Mouse (Mus musculus) lung, embryonic 16.5 days (tissue): ENCODE measurements around the gene Pdcd4. TPM values are rescaled to one million over a fixed set of nuclear protein-coding genes. Genes with fewer than 3 reads are reported as not detected.
A peak's percentile ranks its signal among the peaks of the same experiment; 100 is the strongest.

Experiments used
- ATAC-seq: fragments of 200-750 bp; cut with Nextera tagmentation; 2 replicates; pipeline ENCODE4 v1.8.0; 2017; ENCODE audit warnings: low read depth, mild to moderate bottlenecking, moderate library complexity
- H3K27ac ChIP-seq: fragments of 300-500 bp; sonication (generic); 2 replicates; pipeline ENCODE4 v1.5.1; 2014; ENCODE audit warnings: mild to moderate bottlenecking, control low read depth, low read length
- H3K27me3 ChIP-seq: fragments of 300-500 bp; sonication (generic); 2 replicates; pipeline ENCODE4 v1.6.1; 2014; ENCODE audit warnings: low read depth, low read length, mixed read lengths; ENCODE audit not compliant: control insufficient read depth, insufficient read depth
- H3K36me3 ChIP-seq: fragments of 300-500 bp; sonication (generic); 2 replicates; pipeline ENCODE4 v1.6.1; 2014; ENCODE audit warnings: low read length; ENCODE audit not compliant: control insufficient read depth, insufficient read depth
- H3K4me1 ChIP-seq: fragments of 300-500 bp; sonication (generic); replicated peaks from 2 replicates; pipeline ENCODE4 v1.6.1; 2014; ENCODE audit warnings: low read length, mixed read lengths; ENCODE audit not compliant: control insufficient read depth, insufficient read depth
- H3K4me2 ChIP-seq: fragments of 300-500 bp; sonication (generic); 2 replicates; pipeline ENCODE4 v1.6.1; 2014; ENCODE audit warnings: low read depth, low read length, control low read depth
- H3K4me3 ChIP-seq: fragments of 300-500 bp; sonication (generic); 2 replicates; pipeline ENCODE4 v1.5.1; 2014; ENCODE audit warnings: mild to moderate bottlenecking, low read length, control low read depth
- H3K9ac ChIP-seq: fragments of 300-500 bp; sonication (generic); 2 replicates; pipeline ENCODE4 v1.6.1; 2014; ENCODE audit warnings: low read length, control low read depth
- H3K9me3 ChIP-seq: fragments of 300-500 bp; sonication (generic); 2 replicates; pipeline ENCODE4 v1.6.1; 2016; ENCODE audit warnings: low read length; ENCODE audit not compliant: control insufficient read depth
- WGBS: fragments of 180-500 bp; shearing (Covaris S2); extraction: QIAGEN DNeasy Blood & Tissue Kit; methylation state at CpG from one replicate; pipeline ENCODE4 v1.1.7; 2014; 5-methylcytosine and 5-hydroxymethylcytosine counted together
- polyA plus RNA-seq: library from polyadenylated mRNA; unstranded; fragments of >200 nt; fragmentation: Nextera tagmentation; extraction: Ambion mirVana; gene quantifications from 2 replicates; pipeline ENCODE4 v1.2.1, GENCODE M21; 2015

Pdcd4 gene
- polyA plus RNA-seq, 1 experiment from 2014 or later: 112 TPM

DNA sequence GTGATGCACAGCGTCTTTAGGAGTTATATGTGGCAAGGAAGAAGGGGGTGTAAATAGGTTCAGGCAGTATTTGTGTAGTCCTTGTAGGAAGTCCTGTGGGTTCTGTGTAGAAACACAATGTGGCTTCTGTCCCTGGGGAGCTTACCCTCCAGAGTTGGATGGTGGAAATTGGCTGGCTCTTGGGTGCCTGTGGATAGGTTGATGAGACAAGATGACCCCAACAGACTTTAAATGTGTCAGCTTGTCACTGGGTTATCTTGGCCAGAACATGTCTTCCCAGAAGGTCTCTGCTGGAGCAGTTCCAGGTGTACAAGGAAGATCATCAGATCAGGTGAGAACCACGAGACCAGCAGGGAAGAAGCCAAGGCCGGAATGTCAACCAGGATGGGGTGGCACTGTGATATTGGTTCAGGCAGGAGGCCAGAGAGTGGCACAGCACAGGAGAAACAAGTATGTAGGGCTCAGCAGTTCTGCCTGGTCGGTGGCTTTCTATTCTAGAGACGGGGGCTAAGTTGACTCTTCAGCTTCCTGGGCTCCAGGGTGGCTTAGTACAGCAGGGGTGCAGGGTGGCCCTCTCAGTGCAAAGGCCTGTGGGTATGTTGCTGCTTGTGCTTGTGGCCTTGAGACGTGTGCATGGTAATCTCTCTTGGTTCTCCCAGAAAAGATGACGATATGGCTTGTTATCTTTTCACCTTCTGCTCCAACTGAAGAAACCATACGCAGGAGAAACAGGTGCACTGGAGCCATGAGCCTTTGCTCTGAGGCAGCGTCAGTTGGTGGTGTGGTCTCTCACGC, 5.3 kb upstream of the Pdcd4 start:
- no peaks in the 10 kb centered on the region for H3K27me3 ChIP-seq
- no peak overlapping the region for H3K9ac ChIP-seq
- H3K36me3 ChIP-seq: no peaks in the 10 kb centered on the region
- no peaks in the 10 kb centered on the region for H3K9me3 ChIP-seq
- no peak overlapping the region for H3K27ac ChIP-seq
- peaks cover 5% of the 10 kb centered on the region for H3K4me1 ChIP-seq
- no peak for ATAC-seq
- whole genome bisulfite sequencing: 81% methylated on average over 10 of the region's 10 CpGs
- H3K4me2 ChIP-seq: no peak overlapping the region
- H3K4me3 ChIP-seq: no peak overlapping the region

DNA sequence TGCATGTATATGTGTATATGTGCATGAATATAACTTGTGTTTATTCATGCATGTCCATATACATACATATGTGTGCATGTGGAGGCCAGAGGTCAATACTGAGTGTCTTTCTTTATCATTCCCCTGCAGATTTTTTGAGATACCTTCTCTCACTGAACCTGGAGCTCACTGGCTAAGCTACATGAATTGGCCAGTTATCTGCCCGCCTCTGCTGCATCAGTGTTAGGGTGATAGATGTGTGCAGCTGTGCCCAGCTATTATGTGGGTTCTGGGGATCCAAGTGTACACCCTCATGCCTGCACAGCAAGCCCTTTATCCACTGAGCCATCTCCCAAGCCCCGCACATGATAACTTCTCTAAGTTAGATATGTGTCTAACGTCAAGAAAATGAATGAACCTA, 4.2 kb upstream of the Pdcd4 start:
- no peak for ATAC-seq
- Histone ChIP-seq H3K36me3 (no peaks in the 10 kb centered on the region), H3K9ac (no peak overlapping the region), H3K4me1 (peaks cover 13% of the 10 kb centered on the region), H3K4me2 (no peak overlapping the region), H3K27me3 (no peaks in the 10 kb centered on the region), H3K27ac (no peak overlapping the region), H3K4me3 (no peak overlapping the region), H3K9me3 (no peaks in the 10 kb centered on the region)
- WGBS: 65% methylated on average over 3 of the region's 3 CpGs

GRCm38 (mm10) chr19:53888331-53888730, 3.7 kb upstream of the Pdcd4 start:
- WGBS: 73% methylated on average over 9 of the region's 9 CpGs

GRCm38 (mm10) chr19:53889555-53889954, 2.5 kb upstream of the Pdcd4 start:
- Histone ChIP-seq H3K27me3 (no peaks in the 10 kb centered on the region), H3K4me1 (peaks cover 29% of the 10 kb centered on the region), H3K4me2 (no peak overlapping the region), H3K9me3 (no peaks in the 10 kb centered on the region), H3K4me3 (no peak overlapping the region), H3K9ac (no peak overlapping the region), H3K27ac (no peak overlapping the region), H3K36me3 (no peaks in the 10 kb centered on the region)
- whole genome bisulfite sequencing: 69% methylated on average over 5 of the region's 5 CpGs
- no peak for ATAC-seq

More at GRCm38 (mm10) chr19:53888331-53888730, 3.7 kb upstream of the Pdcd4 start:
- ATAC-seq: no peak
- no peaks in the 10 kb centered on the region for H3K27me3 ChIP-seq
- H3K4me1 ChIP-seq: peaks cover 18% of the 10 kb centered on the region
- no peak overlapping the region for H3K4me3 ChIP-seq
- H3K36me3 ChIP-seq: no peaks in the 10 kb centered on the region
- no peak overlapping the region for H3K9ac ChIP-seq
- H3K27ac ChIP-seq: no peak overlapping the region
- no peak overlapping the region for H3K4me2 ChIP-seq
- H3K9me3 ChIP-seq: no peaks in the 10 kb centered on the region

DNA sequence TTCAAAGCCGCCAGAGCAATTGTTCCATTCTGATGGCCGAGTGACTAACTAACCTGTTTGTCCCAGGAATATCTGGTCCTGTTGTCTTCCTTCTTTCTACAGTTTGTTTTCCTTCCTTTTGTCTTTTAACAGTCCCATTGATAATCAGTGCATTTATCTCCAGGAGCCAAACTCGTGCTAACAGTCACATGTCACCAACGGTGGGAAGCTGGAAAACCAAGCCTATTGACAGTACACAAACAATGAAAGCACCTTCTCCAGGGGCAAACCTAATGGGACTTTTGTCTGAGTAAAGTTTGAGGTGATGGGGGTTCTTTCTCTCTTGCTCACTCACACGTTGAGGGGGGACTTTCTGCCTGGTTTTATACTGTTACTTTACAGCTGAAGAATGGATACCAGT, 1.8 kb upstream of the Pdcd4 start:
- H3K27ac ChIP-seq: no peak overlapping the region
- no peak for ATAC-seq
- no peak overlapping the region for H3K9ac ChIP-seq
- 48% methylated on average over 5 of the region's 5 CpGs for WGBS
- no peaks in the 10 kb centered on the region for H3K9me3 ChIP-seq
- H3K36me3 ChIP-seq: no peaks in the 10 kb centered on the region
- H3K27me3 ChIP-seq: no peaks in the 10 kb centered on the region
- H3K4me3 ChIP-seq: no peak overlapping the region
- H3K4me2 ChIP-seq: no peak overlapping the region
- peaks cover 32% of the 10 kb centered on the region for H3K4me1 ChIP-seq

GRCm38 (mm10) chr19:53890781-53891251, 1.2 kb upstream of the Pdcd4 start:
- Histone ChIP-seq H3K27ac (0 out of 2 replicates have a peak overlapping the region, but pooled peaks have one; percentile 76), H3K36me3 (no peaks in the 10 kb centered on the region), H3K9me3 (no peaks in the 10 kb centered on the region), H3K4me3 (no peak overlapping the region), H3K9ac (no peak overlapping the region), H3K4me2 (no peak overlapping the region), H3K4me1 (peaks cover 32% of the 10 kb centered on the region), H3K27me3 (no peaks in the 10 kb centered on the region)
- no peak for ATAC-seq
- 59% methylated on average over 5 of the region's 5 CpGs for WGBS

GRCm38 (mm10) chr19:53891569-53891968, 462 bp upstream of the Pdcd4 start:
- Histone ChIP-seq H3K4me2 (no peak overlapping the region), H3K36me3 (no peaks in the 10 kb centered on the region), H3K9me3 (no peaks in the 10 kb centered on the region), H3K4me1 (peaks cover 32% of the 10 kb centered on the region), H3K27ac (peak overlapping the region; percentile 76), H3K9ac (no peak overlapping the region; the same call in none of the 2 replicates), H3K27me3 (no peaks in the 10 kb centered on the region), H3K4me3 (no peak overlapping the region)
- ATAC-seq: 0 out of 2 replicates have a peak, but pooled peaks have one; percentile 4
- 72% methylated on average over 2 of the region's 2 CpGs for WGBS

DNA sequence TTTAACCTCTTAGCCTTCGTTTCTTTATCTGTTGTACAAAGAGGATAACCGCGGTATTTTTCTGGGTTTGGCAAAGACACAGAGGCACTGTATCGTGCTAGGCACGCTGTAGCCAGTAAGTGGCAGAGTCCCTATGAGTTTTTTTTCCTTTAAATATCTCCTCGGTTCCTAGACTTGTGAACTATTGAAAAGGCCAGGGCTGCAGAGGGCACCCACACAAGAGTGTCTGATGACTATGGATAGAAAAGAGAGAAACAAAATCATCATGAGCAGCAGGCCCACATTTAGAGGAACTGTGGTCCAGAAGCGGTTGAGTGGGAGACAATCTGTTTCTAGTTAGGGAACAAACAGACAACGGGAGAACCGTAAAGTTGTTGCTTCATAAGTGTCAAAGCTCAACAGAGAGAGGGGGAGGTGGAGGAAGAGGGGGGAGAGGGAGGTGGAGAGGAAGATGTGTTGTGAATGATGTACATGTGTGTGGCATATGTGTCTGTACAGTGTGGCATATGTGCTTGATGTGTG, 868 bp downstream of the Pdcd4 start:
- Histone ChIP-seq H3K4me1 (peaks cover 32% of the 10 kb centered on the region), H3K27me3 (no peaks in the 10 kb centered on the region), H3K4me2 (no peak overlapping the region), H3K27ac (peak overlapping the region; percentile 76; the same call in 1 of the 2 replicates), H3K9me3 (no peaks in the 10 kb centered on the region), H3K4me3 (no peak overlapping the region), H3K36me3 (no peaks in the 10 kb centered on the region), H3K9ac (no peak overlapping the region)
- no peak for ATAC-seq
- WGBS: 46% methylated on average over 9 of the region's 9 CpGs

DNA sequence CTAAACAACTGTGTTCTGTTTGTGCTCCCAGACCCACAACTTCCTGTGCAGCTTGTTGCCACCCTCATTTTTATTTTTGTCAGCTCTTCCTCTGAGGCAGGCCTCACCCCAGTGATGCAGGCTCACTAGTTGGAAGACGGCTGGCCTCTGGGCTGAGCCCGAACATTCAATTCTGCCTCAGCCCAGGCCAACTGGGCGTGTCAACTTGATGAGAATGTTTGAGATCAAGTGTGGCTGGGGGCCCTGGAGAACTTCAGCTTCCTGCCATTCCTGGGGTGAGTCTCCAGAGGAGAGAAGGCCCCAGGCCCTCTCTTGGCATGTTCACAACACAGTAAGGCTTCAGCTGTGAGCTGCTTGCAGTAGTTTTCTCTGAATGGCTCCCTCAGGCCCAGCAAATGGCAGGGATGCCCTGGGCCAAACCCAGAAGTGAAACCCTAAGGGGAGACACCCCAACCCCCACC, 1.7 kb downstream of the Pdcd4 start:
- no peak overlapping the region for H3K4me2 ChIP-seq
- ATAC-seq: peak; percentile 21; the same call in 1 of the 2 replicates
- H3K9ac ChIP-seq: no peak overlapping the region
- 39% methylated on average over 3 of the region's 3 CpGs for WGBS
- H3K27me3 ChIP-seq: no peaks in the 10 kb centered on the region
- H3K27ac ChIP-seq: peak overlapping the region; percentile 32
- H3K4me3 ChIP-seq: no peak overlapping the region
- no peaks in the 10 kb centered on the region for H3K9me3 ChIP-seq
- no peaks in the 10 kb centered on the region for H3K36me3 ChIP-seq
- H3K4me1 ChIP-seq: peaks cover 32% of the 10 kb centered on the region
